Mouse (Mus musculus): ENCODE results near the gene Atp5f1.
"Not testable (repeated sequence)": the region's sequence is repeated elsewhere in the genome, so short reads cannot be mapped to it uniquely, and the experiment has no call there.

Atp5f1 gene

DNA sequence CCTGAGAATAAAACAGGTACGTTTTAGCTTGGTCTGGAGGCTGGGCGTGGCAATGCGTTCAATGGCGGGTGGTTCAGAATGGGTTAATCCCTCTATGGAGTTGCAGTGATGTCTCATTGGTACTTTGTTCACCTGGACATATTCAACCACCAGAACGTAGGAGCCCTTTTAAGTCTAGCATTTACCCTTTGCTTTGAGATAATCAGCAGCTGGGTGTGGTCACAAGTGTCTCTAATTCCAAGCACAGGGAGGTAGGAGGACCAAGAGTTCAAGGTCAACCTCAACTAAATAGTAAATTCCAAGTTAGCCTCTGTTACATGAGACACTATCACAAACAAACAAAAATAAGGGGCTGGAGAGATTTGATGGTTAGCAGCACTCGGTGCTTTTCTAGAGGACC is 31.1 kb downstream of the Atp5f1 start:
- no peak for DNase-seq

DNA sequence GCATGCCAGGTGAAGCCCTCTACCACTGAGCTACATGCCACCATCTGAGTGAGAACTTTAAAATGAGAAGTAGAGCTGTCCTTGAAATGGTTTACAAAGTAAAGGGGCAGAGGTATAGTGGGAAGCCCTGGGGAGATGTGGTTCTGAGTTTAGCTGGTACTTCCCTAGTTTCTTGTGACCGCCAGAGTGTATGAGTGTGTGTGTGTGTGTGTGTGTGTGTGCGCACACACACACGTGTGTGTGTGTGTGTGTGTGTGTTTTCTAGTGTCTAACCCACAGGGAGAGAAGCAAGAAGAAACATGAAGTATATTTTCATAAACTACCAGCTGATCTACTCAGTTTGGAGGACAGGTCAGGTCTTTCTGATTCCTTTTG is 31.7 kb downstream of the Atp5f1 start:
- DNase-seq: no peak

DNA sequence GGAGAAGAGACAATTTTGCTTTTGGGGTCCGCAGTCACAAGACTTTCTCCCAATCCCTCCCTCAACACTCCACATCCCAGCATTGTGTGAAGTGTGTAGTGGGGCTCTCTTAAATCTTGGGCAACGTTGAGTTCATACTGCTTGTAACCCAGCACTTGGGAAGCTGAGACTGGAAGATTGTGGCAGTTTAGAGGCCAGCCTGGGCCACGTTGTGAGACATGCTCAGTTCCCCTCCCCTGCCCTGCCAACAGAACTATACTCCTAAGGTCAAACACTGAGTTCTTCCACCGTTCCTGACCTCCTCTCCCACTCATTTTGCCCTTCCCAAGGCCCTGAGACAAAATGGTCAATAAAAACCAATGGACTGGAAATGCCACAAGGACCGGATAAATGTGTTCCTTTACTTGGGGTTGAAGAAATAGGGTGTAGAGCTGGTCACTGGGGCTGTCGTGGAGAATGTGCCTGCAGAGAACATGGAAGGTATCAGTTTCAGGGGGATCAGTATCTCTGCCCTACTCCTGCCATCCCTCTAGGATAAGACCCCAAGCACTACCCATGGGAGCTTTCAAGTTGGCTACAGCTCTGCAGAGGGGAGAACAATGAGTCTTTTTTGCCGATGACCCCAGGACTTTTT is 32.2 kb downstream of the Atp5f1 start:
- DNase-seq: no peak

DNA sequence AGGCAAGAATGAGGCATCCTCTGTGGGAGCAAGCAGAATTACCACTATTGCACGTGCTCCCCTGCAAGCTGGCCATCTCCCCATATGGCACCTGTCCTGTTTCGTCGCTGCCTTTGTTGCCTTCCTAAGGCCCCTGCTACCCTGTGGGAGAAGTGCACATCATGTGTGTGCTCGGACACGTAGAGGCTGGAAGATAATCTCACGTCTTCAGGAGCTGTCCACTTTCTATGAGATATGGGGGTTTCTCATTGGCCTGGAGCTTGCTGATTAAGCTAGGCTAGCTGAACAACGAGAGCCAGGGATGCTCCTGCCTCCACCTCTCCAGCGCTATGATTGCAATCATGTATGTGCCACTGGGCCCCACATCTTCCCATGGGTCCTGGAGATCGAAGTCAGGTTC is 35.3 kb downstream of the Atp5f1 start:
- DNase-seq: no peak

DNA sequence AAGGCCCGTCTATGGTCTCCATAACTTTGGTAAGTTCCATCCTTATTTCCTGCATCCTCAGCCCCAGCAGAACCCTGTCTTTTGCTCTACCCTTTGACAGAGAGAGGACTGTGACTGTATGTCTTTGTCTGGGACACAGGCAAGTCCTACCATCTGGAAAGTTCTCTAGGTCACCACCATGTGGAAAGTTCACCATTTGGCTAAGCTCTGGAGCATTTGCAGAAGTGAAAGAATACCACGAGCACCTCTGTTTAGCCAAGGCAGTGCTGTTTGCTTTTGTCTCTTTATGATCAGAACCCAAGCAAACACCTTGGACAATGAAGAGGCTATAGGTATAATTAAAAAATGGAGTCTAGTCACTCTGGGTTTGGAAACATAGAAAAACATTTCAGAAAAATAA is 37.9 kb downstream of the Atp5f1 start:
- no peak for DNase-seq

DNA sequence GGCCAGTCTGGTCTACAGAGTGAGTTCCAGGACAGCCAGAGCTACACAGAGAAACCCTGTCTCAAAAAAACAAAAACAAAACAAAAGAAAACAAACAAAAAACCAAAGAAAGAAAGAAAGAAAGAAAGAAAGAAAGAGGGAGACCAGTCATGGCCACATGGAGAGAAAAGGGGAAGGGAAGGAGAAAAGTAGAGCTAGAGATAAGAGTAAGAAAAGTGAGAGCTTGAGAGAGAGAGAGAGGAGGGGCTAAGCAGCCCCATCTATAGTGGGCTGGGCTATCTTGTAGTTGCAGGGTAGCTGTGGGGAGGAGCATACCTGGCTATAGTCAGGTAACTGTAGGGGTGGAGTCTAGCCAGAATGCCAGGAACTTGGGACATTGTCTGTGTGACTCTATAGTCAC is 39.2 kb downstream of the Atp5f1 start:
- DNase-seq: not testable (repeated sequence)

DNA sequence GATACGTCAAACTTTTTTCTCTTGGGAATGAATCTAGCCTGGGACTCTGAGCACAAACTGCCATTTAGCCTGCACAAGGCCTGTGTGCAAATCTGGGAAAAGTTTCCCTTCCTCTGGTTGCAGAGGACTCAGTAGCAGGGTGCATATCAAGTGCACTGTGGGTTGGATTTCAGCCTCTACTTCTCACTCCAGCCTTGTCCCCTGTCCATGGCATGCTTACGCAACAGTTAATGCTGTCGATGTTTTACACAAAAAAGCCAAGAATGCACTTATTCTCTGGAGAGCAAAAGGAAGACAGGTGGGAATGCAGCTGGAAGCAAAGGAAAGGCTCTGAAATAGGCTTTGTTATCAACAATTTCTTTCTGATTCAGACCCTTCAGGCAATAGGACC is 41.5 kb downstream of the Atp5f1 start:
- no peak for DNase-seq

DNA sequence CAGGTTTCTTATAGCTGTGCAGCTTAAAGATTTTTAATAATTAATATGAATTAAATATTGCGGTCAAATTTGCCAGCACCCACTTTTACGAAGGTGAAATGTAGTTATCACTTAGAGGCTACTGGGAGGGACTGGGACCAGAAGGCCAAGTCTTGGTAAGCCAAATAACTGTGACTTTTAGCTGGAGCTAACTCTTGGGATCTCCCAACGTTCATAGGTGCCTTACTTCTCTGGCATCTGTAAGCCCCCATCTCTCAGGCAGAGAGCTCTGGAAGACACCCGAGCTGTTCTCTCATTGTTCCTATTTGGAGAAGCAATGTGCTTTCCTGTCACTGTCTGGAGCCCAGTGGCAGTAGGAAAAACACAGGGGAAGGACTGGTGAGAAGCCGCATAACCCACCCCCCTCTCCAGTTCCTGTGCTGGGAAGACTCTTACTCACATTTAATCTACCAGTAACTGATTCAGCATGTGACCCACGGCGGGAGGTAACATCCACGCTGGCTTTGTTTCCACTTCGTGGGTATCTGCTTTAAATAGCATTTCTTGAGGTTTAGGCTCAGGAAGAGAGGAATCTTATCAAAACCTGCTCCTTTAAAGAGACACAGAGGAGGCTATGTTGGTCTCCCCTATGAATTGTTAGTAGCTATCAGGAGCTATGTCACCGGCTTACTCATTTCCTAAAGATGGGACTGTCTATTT is 42.1 kb downstream of the Atp5f1 start:
- no peak for DNase-seq

DNA sequence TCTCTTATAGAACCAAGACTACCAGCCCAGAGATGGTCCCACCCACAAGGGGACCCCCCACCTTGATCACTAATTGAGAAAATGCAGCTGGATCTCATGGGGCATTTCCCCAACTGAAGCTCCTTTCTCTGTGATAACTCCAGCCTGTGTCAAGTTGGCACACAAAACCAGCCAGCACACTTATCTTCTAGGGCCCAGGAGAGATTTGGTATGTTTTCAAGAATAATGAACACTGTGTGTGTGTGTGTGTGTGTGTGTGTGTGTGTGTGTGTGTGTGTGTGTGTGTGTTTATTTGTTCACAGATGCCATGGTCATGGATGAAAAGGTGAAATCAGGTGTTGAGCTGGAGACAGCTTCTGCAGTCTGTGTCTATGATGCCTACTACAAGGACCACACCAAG is 43.4 kb downstream of the Atp5f1 start:
- DNase-seq: not testable (repeated sequence)

DNA sequence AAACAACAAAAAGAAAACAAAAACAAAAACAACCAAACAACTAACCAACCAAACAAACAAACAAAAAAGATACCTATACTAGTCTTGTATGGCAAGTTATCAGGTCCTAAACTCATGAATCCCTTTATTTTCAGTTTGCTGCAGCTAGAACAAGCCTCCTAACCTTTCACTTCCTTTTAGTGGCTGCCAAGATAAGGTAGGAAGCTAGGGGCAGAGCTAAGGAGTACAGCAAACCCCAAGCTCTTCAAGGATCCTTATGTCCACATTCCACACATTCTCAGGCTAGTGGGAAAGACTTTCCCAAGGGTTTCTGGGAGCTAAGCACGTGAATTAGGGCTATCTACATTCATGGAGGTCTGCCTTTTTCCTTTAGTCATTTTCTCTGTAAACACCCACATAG is 44.6 kb downstream of the Atp5f1 start:
- DNase-seq: no peak

DNA sequence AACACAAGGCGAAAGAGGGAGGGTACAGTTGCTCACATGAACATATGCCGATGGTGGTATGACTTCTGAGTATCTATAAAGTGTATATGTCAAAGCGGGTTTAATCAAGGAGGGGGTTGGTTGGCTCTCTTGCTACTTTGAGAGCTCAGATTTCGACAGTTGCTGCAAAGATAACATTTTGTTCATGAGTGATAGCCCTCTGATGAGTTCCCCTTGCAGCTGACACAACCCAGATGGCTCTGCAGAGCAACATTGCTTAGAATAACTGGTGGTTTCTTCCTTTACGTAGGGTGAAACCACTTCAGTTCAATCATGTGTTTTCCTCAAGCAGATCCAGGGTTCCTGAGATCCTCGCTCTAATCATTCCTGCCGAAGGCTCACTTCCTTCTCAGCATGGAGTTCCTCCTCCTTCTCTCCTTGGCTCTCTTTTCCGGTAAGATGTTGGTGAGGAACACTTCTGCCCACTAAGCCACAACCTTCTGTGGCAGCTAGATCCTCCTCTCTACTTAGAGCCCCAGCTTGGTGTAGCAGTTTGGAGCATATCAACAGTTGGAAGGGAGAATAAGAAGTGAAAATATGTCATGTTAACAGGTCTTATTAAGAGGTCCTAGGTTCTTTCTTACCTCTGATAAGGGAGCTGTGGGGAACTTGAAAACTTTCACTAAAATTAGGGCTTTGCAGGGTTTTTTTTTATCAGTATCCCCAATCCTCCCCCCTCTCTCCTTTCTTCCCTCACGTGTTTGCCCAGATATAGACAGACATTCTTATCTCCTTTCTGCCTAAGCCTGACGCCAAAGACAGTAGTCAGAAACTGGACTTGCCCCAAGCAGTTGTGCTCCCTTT is 45.8 kb downstream of the Atp5f1 start:
- no peak for DNase-seq

DNA sequence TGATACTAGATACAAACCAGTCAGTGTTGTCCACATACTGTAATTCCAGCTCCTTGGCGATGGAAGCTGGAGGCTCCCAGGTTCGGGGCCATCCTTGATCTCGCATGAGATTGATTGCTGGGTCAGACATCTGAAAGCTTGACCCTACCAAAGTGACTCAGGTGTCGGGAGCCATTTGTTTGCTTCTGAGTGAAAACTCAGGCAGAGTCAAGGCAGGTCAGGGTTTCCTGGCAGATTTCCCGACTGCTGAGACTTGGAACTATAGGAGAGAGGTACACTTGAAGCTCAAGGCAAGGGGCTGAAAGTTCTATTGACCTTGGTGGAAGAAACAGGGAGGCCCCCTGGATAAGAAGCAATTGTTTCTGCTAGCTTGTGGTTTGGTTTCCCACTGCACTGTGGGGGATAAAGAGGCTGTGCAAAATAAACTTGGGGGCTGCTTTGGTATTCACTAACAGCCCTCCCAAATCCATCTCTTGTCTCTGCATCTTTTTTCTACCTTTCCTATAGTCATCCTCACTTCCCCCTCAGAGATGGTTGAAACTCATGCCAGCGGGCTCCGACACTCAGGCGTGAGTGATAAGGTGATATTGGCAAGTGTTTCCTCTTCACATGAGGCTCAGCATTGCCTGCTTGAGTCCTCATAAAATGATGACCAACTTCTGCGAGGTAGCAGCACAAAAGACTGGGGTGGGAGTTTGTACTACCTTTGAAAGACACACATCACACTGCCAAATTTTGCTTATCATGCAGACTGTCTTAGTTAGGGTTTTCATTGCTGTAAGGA is 47.6 kb downstream of the Atp5f1 start:
- no peak for DNase-seq

DNA sequence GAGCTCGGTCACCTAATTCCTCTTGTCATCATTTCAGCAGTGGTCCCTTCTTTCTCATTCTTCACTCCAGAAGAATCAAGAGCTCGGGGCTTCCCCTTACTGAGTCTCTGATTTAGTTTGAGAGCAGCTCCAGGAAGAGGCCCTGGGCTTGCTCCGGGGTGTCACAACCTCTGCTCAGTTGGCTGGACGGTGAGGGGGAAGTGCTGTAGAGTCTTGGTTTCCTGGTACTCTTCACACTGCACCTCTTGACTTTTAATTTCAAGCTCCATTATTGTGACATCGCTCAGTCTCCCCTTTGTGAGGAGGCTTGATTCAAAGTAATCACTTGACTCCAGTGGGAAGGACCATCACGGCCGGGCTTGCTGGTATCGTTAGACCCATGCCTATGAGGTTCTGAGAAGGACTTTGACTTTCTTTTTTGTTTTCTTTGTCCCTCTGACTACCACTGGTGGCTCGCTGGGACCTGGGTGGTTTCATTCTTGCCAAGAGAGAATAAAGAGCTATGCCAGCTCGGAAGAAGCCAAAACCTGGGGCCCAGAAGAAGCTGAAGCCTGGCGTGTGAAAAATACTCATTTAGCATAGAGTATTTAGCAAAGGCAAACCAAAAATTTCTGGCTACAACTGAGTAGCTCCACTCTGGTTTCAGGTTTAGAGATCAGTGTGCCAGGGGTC is 49.2 kb downstream of the Atp5f1 start:
- DNase-seq: no peak

DNA sequence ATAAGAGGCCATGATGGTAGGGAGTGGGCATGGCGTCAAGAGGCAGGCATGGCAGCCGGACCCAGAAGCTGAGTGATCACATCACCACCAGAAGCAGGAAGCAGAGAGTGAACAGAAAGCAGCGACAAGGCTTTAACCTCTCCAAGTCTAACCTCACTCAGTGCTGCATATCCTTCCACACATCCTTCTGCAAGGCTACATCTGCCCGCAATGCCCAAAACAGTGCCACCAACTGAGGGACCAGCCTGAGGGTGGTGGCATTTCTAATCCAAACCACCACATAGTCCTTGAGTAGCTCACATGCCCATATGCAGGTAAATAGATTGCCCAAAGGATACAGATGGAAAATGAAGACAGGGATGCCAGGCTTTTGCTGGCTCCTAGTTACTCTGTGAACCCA is 50.9 kb downstream of the Atp5f1 start:
- no peak for DNase-seq

DNA sequence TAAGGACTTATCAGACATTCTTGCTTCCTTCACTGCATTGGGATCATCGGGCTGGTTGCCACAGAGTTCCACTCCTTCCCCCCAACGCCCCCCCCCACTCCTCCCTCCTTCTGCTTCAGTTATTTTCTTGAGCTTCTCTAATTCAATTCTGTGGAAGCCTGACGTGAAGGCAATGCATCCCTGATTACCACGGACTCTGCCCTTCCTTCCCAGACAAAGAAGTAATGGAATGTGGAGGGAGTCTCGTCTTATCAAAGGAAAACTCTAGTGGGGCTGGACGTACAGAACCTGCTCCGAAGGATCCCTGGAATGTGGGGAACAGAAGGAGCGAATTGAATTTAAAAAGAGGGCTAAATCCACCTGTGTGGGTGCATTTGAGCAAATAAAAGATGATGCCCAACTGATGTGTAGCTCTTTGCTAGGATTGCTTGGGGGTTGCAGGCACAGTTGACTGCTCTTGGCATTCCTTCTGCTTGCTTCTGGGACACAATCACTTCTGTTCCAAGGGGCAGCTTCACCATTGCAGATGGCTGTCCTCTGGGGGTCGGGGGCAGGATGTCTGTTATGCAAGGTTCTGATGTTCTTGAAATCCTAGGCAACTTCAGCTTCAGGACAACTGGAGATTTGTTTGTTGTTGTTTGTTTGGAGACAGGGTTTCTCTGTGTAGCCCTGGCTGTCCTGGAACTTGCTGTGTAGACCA is 51.8 kb downstream of the Atp5f1 start:
- DNase-seq: no peak

DNA sequence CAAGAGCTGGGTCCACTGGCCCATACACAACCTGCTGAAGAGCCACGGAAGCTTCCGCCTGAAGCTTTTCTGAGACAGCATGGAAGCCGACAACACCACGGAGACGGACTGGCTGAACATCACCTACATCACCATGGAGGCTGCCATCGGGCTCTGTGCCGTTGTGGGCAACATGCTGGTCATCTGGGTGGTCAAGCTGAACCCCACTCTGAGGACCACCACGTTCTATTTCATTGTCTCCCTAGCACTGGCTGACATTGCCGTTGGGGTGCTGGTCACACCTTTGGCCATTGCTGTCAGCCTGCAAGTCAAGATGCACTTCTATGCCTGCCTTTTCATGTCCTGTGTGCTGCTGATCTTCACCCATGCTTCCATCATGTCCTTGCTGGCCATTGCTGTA is 55.2 kb downstream of the Atp5f1 start:
- no peak for DNase-seq

DNA sequence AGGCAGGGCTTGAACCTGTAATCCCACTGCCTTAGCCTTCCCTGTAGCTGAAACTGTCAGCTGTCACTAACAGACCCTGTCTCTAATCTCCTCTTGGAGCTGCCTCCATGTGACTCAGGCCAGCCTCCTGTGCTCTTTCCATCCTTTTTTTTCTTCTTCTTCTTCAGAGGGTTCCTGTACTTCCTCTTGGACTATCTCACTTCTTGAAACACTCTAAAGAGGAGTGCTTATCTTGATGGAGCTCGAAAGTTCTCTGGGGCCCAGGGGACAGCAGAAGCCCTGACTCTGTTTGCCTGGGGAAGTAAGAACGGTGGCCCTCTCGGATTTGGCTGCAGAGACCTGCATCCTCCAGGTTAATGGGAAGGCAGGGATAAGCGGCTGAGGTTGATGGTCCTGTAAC is 55.7 kb downstream of the Atp5f1 start:
- DNase-seq: no peak

DNA sequence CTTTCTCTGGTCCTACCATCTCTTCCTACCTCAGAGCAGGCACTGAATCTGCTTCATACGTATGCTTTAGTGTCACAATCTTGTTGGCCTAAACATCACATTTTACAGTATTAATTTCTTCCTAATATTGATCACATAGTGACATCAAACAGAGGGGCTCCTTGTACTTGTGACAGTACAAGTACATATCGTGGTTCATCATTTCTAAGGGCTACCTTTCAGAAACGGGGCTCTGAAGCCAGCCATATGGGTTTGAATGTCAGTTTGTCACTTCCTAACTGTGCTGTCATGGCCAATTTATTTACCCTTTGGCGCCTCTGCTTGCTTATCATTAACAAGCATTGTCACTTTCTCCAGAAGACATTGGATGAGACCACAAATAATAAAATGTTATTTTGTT is 58.4 kb downstream of the Atp5f1 start:
- no peak for DNase-seq

DNA sequence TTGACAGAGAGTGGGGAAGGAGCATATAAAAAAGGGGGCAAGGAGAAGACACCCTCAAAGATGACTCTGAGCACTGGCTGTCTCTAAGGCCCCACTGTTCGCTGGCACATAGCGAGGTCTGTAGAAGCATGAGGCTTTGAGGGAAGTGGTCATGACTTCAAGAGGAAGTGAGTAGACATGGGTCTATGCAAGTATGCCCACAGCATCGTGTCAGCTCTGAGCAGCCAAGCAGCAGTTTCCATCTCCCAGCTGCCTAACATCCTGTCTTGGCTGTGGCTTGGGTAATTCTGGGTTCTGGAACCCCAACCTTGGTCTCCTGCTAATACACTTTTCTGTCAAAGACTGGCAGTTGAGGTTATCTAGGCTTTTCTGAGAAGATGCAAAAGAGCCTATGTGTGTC is 59.2 kb downstream of the Atp5f1 start:
- no peak for DNase-seq

DNA sequence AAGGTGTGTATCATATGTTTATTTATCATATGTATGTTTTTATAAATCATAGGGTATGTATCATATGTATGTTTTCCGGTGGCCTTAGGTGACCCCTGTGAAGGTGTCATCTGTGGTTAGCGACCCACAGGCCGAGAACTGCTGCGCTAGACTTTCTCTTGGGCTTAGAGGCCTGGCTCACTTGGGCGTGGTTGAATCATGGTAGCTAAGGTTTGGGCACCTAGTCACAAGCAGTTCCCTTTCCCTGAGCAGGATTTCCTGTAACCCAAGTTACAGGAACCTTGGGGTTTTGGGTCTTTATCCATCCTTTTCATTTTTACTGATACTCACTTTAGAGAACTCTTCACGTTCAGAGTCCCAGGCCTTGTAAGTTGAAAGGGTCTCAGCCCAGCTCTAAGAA is 59.6 kb downstream of the Atp5f1 start:
- no peak for DNase-seq

DNA sequence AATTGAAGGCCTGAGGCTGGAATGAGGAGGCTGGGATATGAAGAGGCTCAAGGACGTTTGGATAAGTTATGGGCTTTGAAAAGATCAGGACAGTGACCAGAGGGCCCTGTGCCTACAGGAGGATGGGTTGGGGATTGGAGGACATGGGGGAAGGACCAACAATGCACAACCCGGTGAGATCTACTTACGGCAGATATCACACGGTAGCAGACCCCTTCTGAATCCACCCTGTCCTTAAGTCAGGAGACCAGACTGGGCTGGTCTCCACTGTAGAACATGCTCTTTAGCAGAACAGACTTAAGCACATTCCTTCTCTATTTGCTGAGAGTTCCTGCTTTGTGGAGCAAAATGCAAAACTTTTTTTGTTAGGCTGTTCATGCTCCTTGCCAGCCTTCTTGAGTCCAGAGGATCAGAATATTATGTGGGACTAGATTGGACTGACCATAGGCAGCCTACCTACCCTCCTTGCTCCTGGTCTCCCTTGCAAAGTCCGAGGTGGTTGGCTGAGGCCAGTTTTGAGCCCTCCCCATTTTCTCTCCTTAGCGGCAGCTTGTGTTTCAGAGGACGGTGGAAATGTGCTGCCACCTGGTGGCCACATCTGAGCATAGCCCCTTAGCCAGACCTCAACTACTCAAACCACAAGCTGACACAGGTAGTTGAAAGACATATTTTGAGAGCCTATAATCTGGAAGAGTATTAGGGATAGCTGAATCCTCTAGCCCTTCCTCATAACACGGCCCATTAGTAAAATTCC is 60.3 kb downstream of the Atp5f1 start:
- DNase-seq: peak; percentile 86

Data from kidney, postnatal 14 days (tissue).